Mouse (Mus musculus): ENCODE results near the gene Mid1.

Gene Mid1

DNA sequence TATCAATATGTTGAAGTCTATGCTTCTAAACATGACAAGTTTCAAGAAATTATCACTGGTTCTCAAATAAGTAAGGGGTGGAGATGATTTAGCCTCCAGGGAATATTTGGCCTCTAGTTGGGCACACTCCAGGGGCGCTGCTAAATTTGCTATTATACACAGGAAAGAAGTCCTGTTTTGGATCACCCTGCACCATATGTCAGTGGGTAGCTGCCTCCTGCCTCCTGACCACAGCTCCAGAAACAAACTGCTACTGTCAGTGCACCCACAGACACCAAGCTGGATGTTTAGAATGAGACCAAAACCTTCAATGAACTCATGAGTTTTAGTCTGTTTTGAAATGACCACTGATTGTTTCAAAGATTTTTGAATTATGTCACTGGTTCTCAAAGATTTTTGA lies 128.7 kb downstream of the Mid1 start:
- DNase-seq (ENCODE audit: low spot score in 2 of 2): no peak

DNA sequence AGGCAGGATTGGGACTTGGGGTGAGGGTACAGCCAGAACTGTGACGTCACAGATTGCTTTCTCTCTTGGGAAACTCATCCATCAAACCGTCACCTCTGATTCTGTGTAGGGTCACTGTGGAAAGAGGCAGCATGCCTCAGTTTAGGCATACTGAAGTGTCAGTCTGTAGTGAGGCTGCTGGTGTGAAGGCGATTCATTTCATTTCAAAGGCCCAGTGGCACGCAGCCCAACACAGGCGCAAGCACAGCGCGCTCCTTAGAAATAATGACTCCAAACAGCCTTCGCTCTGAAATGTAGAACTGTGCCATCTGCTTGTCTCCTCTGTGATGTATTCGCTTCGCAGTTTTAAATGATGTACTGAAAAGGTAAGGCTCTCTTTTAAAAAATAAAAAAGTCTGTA lies 141.9 kb downstream of the Mid1 start:
- no peak for DNase-seq (ENCODE audit: low spot score in 2 of 2)

DNA sequence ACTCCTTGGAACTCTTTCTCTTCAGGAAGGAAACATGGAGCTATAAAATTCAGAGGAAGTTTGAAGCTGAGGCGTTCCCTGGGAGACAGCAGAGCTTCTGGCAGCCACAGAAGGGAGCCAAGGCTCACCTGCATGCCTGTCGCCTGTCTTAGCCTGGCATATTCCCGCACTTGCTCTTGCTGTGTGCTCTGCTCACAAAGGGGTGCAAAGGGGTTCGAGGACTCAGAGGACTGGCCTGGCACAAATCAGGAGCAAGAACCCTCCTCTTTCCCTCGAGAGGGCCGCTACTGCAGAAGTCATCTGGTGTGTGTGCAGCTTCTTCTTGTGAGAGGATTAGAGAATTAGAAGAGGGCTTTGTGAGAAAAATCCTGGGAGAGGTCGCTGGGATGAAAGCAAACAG lies 142.7 kb downstream of the Mid1 start:
- no peak for DNase-seq (ENCODE audit: low spot score in 2 of 2)

DNA sequence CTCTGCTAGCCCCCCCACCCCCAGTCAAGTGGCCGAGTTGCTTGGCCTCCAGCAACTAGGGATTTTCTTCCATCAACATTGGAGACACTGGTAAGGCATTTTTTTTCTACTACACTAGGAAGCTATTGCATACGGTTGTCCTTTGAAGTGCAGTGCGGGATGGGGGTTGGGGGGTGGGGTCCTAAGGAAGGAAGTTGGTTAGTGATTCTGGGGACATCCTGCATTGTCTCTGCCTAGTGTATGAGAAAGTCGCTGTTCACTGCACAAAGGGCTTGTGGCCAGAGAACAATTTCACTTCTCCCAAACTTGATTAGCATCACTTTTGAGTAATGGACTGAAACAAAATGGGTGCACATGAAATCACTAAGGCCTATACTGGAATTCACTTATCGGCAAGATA lies 143.1 kb downstream of the Mid1 start:
- DNase-seq (ENCODE audit: low spot score in 2 of 2): no peak

DNA sequence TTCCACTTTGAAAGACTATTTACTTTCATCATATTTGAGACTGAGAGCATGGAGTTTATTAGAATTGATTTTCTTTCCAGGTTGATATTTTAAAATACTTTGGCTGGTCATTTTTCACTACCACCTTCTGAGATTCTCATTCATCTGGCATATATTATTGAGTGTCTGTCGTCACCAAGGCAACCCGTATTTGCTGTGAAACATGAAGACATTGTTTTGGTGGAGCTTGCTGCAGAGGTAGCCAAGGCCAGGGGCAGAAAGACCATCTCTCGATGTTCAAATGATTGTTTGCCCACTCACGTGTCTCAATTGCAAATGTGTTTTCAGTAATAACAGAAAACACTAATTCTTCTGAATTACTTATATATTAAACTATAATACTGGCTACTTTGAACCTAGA lies 145.1 kb downstream of the Mid1 start:
- no peak for DNase-seq (ENCODE audit: low spot score in 2 of 2)

DNA sequence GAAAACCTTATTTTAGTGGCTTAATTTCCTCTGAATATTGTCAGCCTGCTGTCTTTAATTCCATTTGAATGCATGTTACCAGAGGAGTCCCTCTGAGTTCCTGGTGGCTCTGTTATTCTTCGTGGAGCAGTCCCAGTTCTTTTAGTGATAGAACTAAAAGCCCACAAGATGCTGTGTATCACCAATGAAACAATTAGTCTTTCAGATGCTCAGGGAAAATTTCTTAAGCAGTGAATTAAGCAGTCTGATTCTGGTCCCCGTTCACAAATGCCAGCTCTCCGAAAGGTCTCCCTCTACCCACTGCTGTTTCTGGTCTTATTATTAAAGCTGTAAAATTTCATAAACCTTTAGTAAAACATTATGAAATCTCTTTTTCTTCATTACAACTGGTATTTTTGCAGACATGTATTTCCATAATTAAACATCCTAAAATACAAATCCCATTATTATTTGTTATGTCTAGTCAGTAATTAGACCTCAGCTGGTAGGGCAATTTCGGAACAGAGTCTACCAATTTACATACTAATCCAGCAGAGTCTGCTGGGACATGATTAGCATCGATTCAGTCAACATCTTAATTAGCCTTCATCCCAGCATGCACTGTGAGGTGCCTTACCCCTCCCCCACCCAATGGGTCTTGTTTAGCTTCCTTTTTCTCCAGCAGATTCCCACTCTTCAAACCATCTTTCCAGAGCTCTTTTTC lies 153.1 kb downstream of the Mid1 start:
- no peak for DNase-seq (ENCODE audit: low spot score in 2 of 2)

DNA sequence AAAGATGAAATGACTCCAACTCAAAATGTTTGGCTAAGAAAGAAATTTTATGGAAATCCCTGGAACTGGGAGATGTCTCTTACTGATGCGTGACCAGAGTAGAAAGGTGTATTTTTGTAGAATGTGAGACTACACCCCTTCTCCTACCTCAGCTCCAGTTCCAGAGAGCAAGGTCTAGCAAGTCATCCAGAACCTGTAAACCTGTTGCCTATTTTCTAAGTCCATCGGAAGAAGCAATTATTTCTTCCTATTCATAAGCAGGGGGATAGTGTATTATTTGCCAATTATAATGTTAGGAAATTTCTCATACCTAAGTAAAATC lies 153.6 kb downstream of the Mid1 start:
- no peak for DNase-seq (ENCODE audit: low spot score in 2 of 2)

DNA sequence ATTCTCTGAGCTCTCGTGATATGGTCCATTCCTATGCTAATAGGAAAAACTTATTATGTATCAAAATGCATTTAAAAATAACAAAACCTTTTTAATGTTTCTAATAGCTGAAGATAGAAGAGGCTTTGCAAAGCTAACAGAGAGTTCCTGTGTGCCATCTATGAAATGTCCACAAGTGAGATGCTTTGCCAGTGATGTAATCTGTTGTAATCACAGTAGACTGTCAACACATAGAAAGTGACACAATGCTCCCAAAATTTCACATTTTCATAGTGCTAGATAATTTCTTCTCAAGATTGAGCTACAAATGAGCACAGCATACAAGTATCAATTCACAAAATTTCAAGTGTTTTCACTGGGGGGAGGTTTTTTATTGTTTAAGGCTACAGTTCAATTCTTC lies 158.3 kb downstream of the Mid1 start:
- no peak for DNase-seq (ENCODE audit: low spot score in 2 of 2)

DNA sequence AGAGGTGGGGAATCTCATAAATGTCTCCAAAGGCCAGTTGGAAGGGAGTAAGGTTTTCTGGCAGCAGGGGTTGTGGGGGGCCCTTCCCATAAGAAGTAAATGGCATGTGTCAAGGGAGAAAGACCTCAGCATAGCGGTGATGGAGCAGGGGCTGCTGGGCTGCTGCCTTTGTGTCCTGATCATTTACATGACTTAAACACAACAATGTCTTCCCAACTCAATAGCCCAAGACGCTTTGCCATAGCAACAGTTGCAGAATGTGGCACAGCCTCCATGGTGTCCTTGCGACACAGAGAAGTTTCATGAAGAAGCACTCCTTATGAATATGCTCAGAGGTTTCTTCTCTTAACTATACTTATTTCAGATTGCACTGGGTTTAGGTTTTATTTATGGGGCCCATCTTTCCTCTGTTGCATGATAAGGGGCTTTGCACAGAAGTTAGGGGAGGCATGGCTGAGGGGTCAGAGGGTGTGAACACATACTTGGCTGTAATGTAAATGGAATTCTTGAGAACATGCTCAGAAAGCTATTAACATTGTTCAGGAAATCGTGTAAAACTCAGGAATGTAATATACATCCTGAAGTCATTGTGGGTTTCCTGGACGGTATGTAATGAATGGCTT lies 159.3 kb downstream of the Mid1 start:
- no peak for DNase-seq (ENCODE audit: low spot score in 2 of 2)

DNA sequence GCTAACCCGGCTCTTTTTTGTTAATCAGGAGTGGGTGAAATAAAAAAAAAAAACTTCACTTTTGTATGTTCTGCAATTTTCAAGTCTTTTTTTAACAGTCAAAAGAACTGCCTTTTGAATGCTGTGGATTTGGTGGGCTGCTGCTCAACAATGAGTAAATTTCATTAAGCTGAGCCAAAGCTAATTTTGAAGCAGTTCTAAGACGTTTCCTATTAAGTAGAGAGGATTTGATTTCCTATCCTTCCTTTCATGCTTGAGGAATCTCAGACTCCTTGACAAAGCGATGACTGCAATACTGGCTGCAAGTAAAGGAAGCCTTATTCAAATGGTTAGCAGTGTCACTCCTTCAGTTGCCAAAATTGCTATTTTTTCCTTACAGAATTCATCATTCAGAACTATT lies 161.2 kb downstream of the Mid1 start:
- DNase-seq (ENCODE audit: low spot score in 2 of 2): no peak

DNA sequence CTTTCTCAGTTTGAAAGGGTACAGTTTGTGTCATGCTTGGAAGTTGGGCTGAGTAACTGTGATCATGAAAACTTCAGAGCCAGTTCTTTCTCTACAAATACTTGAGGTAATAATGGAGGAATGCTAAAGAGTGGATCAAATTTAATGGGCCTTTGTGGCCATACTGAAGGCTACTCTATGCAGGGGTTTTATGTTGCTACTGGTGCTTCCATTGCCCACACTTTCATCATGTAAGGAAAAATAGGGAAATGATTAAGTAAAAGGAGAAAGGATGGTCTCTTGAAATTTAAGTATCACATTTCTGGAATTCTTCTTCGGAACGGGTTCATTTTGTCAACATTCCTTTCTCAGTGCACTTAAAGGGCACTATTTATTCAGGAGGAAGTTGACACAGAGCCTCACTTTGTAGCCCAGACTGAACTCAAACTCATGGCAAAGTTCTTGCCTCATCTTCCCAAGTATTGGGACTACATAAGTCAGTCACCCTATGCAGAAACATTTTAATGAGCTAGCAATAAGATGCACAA lies 176.3 kb downstream of the Mid1 start:
- no peak for DNase-seq (ENCODE audit: low spot score in 2 of 2)

DNA sequence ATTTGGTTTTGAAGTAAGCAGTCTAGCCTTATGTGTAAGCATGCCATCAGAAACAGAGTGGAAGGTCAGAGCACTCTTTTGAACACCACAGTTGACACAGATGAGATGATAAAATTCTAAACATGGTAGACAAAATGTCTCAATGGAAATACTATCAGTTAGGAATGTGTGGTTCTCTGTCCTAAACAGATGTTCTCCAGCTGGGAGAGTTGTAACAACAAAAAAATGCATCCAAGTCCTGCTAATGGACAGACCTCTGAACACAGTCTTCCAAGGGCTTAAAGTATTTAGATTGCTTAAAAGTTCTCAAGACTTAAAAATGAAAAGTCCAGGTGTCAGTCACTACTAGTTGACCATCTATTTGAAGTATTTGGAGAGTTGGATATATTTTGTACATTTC lies 177.4 kb downstream of the Mid1 start:
- no peak for DNase-seq (ENCODE audit: low spot score in 2 of 2)

DNA sequence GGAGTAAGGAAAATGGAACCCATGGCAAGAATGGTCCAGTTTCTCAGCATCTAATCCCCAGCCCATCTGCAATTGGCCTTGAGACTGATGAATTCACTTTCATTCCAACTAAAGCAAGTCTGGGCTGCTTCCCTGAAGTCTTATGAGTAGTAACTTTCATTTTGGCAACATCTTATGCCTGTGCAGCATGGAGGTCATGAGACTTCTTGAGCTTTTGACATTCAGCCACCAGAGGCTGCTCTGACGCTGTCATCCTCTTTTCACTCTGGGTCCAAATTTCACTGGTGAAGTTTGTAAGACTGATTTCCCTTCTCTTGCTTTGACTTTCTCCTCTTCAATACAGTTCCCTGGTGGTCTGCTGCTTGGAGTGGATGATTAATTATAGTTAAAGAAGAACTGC lies 177.8 kb downstream of the Mid1 start:
- DNase-seq (ENCODE audit: low spot score in 2 of 2): no peak

DNA sequence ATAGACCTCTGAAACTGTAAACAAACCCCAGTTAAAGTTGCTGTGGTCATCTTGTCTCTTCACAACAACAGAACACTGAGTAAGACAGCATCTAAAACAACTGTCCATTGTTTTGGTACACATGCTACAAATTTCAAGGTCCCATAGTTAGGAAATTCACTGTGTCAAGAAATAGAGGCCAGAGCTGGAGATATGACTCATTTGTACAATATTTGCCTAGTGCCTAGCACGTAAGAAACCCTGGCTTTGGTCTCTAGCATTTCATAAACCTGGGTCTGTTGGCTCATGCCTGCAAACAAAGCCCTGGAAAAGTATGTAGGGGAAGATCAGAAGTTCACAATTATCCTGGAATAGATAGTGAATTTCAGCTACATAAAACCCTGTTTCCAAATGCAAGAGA lies 178.8 kb downstream of the Mid1 start:
- no peak for DNase-seq (ENCODE audit: low spot score in 2 of 2)

DNA sequence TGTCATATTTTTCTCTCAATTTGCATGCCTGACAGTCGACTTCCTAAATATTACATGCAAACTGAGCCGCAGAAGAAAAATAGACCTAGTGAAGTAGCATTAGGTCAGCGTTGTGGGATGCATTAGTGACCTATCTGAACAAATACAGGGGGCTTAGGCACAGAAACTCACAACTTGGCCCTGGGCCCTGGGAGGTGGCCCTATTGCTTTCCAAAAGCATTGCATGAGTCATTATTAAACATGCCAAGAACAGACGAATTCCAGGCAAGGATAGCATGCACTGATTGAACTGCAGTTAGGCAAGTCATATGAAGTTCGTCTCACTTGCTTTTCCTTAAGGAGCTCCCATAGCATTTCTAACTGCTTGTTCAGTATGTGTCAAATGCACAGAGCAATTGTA lies 183.2 kb downstream of the Mid1 start:
- DNase-seq (ENCODE audit: low spot score in 2 of 2): no peak

DNA sequence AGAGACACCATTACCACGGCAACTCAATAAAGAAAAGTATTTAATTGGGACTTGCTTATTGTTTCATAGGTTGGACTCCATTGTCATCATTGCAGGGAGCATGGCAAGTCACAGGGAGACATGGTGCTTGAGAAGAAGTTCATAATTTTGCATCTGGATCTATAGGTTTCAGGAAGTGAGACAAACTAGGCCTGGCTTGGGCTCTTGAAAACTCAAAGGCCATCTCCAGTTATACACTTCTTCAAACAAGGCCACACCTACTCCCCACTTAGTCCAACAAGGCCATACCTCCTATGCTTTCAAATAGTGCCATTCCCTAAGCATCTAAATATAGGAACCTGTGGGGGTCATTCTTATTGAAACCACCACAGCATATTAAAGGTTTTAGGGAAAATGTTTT lies 189.5 kb downstream of the Mid1 start:
- DNase-seq (ENCODE audit: low spot score in 2 of 2): no peak

DNA sequence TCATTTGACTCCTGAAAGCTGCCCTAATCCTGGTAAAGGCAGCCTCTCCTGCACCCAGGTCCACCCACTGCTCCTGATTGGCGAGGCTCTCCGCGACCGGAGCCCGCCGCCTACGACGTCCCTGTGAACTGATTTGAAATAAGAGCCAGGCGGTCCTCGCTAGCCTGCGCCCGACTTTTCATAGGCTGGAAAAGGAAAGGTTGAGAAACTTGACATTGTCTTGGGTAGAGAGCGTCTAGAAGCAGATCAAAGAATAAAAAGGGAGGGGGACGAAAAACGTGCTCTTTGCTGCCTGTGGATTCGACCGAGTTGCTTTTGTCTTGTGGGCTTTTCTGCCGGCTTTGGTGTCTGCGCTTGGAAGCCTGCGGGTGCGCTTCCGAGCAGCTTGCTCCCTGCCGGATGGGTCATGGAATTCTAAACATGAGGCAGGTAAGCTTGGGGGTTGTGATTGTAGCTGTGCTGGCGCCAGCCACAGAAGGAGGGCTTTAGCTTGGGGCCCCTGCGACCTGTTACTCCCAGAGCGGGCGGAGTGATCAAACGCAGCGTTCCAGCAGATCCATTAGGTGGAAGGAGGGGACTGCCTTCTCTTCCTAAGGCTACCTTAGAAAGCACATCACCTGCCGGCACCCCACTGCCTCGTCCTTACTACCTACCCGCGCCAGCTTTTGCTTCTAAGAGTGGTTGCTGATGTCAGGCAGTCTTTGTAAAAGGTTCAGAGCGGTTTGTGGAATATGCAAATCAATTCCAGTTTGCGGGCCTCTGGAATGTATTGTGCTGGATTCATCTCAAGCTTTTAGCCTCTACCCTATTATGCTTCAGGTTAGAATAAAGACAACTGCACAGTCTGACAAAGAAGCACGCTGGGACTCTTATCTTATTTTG lies 194.7 kb downstream of the Mid1 start:
- no peak for DNase-seq (ENCODE audit: low spot score in 2 of 2)

DNA sequence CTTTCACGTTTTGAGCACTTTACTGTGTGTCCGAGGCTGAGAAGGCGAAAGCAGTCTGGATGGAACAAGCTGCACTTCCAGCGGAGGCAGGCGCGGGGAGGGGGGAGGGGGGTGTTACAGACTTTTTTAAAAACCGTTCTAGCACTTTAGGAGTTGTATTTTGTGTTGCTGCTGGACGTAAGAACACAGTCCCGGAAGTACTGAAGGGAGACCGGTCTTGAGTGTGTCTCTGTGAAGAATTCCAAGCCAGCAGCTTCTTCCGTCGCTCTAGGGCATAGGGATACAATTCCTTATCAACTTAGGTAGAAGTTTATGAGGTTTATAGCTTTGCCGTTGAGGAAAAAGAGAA lies 195.3 kb downstream of the Mid1 start:
- no peak for DNase-seq (ENCODE audit: low spot score in 2 of 2)

DNA sequence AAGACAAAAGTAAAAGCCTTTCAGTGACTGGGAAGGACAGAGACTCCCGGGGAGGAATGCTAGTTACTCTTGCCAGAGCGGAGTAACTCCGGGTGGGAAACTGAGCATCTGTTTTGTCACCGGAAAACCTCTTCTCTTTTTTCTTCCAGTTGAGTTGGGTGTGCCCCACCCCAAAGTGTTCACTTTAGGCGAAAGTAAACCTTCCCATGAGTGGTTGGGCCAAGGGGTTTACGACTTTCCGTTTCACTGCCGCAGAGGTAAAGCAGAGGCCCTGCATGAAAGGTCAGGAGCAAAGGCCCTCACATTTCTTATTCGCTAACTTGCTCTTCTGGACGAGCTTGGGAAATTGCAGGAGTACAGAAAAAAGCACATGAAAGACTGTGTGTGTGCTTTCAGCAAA lies 195.8 kb downstream of the Mid1 start:
- DNase-seq (ENCODE audit: low spot score in 2 of 2): no peak

DNA sequence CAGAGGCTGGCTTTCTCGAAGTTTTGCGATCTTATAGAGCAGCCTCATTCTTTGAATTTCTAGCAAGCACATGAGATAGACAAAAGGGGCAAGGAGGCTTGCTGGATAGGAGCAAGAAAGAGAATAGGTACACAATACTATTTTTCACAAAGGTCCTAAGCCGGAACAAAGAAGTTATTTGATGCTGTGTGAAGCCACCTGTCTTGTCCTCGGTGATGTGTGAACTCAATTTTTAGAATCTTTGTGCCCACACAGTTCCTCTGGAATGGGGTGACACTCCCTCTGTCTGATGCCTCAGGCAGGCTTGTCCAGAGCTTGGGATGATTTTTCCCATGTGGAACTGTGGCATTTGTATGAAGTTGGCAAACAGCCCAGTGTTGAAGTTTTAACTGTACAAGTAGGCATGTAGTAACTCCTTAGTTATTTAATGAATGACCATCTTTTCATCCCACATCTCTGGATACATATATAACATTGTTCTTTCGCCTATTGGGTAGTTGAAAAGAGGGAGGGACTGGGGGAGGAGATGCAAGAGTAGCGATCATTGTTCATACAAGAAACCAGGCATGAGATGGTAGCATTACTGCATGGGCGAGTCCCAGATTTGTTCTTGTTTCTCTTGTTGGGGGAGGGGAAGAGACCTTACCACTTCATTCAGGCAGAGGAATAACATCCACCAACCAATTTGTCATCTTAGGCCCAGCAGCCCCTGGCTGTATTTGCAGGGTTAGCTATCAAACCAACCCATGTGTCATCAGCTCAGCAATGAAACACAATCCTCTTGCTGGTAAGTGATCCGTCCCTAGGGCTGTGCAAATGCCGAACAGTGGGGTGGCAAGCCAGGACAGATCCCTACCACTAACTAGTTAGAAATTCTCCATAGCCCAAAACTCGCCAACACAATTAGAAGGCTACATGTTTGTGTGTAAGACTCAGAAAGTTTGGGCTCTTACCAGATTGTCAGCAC lies 196.5 kb downstream of the Mid1 start:
- DNase-seq (ENCODE audit: low spot score in 2 of 2): no peak

DNA sequence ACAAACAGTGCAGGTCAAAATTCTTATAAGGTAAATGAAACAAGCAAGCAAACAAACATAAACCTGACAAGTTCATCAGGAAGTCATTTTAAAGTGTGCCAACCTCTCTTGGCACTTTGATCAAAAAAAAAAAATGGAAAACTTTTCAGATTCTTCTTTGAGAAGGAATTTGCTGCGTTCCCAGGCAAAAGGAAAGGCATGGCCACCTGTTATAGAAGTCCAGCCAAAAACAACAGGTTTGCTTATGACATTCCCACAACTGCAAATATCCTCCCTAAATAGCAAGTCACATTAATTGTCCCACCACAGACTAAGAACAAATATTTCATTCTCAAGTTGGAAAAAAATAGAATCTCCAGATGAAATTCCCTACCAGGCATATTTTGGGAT lies 197.2 kb downstream of the Mid1 start:
- no peak for DNase-seq (ENCODE audit: low spot score in 2 of 2)
